Mouse (Mus musculus) CH12.LX (cell line): ENCODE measurements around the gene Tox4. TPM values are rescaled to one million over a fixed set of nuclear protein-coding genes. Genes with fewer than 3 reads are reported as not detected.

ENCODE experiments used
- DNase-seq: peaks from one replicate; pipeline ENCODE4 v3.0.0-alpha.2; 2013; ENCODE audit errors: extremely low read depth
- H3K27ac ChIP-seq: 2 replicates; pipeline ENCODE4 v1.5.1; 2012; ENCODE audit warnings: low read depth, mild to moderate bottlenecking, control low read depth, moderate library complexity; ENCODE audit not compliant: insufficient read depth
- H3K27me3 ChIP-seq: replicated peaks from 2 replicates; pipeline ENCODE3; 2012; ENCODE audit warnings: inconsistent platforms
- H3K36me3 ChIP-seq, 2 experiments: replicated peaks in 1 of 2; 2 replicates each; pipeline versions ENCODE3 to v1.6.1; 2012; ENCODE audit warnings: inconsistent platforms in 1 of 2, low read length in 1 of 2, mild to moderate bottlenecking in 1 of 2, mixed read lengths in 1 of 2, moderate library complexity in 1 of 2; ENCODE audit not compliant: control insufficient read depth in 1 of 2, insufficient read depth in 1 of 2
- H3K4me1 ChIP-seq, 2 experiments: 2 replicates each; pipeline ENCODE4 v1.6.1; 2012; ENCODE audit warnings: inconsistent platforms in 1 of 2, moderate library complexity in 1 of 2; ENCODE audit not compliant: insufficient read depth in 2 of 2, control insufficient read depth in 1 of 2
- H3K4me2 ChIP-seq: 2 replicates; pipeline ENCODE4 v1.6.1; 2012; ENCODE audit warnings: low read depth, mild to moderate bottlenecking, control low read depth; ENCODE audit not compliant: poor library complexity, insufficient read depth, severe bottlenecking
- H3K4me3 ChIP-seq, 3 experiments: fragments of 150-350 bp in 1 of 3; sonication (generic) in 1 of 3; replicated peaks in 1 of 3; 2 replicates each; pipeline versions ENCODE3 to v1.5.1; 2011 to 2012; ENCODE audit warnings: low read depth in 2 of 3, low read length in 2 of 3, mild to moderate bottlenecking in 2 of 3, moderate library complexity in 2 of 3, control low read depth in 1 of 3, improper control_type of control experiment in 1 of 3, inconsistent platforms in 1 of 3, mixed read lengths in 1 of 3; ENCODE audit not compliant: poor library complexity in 1 of 3
- H3K79me2 ChIP-seq: replicated peaks from 2 replicates; pipeline ENCODE4 v1.6.1; 2012; ENCODE audit warnings: mild to moderate bottlenecking, moderate library complexity; ENCODE audit not compliant: control insufficient read depth, poor library complexity, insufficient read depth, severe bottlenecking; ENCODE audit errors: extremely low read depth
- H3K9ac ChIP-seq: 2 replicates; pipeline ENCODE4 v1.6.1; 2012; ENCODE audit warnings: low read depth, mild to moderate bottlenecking, control low read depth, moderate library complexity; ENCODE audit not compliant: insufficient read depth
- H3K9me3 ChIP-seq: replicated peaks from 2 replicates; pipeline ENCODE3; 2012; ENCODE audit warnings: low read length, inconsistent platforms, mixed read lengths
- CHD2 ChIP-seq: IDR thresholded peaks from 2 replicates; pipeline ENCODE4 v1.6.1; 2011; ENCODE audit warnings: low read length, improper control_type of control experiment
- CTCF ChIP-seq, 2 experiments: IDR thresholded peaks in 1 of 2; conservative IDR thresholded peaks in 1 of 2; 2 replicates each; pipeline ENCODE4 v1.5.1; 2011 to 2012; ENCODE audit warnings: low read depth in 2 of 2, low read length in 2 of 2, improper control_type of control experiment in 1 of 2, inconsistent platforms in 1 of 2, mild to moderate bottlenecking in 1 of 2, moderate library complexity in 1 of 2
- E2F4 ChIP-seq: IDR thresholded peaks from 2 replicates; pipeline ENCODE4 v1.6.1; 2011; ENCODE audit warnings: low read depth, low read length, improper control_type of control experiment; ENCODE audit not compliant: insufficient replicate concordance
- ETS1 ChIP-seq: conservative IDR thresholded peaks from 2 replicates; pipeline ENCODE4 v1.6.1; 2012; ENCODE audit warnings: low read depth, mild to moderate bottlenecking, inconsistent platforms, low read length, improper control_type of control experiment, moderate library complexity
- HCFC1 ChIP-seq: IDR thresholded peaks from 2 replicates; pipeline ENCODE4 v1.6.1; 2012; ENCODE audit warnings: low read depth, mild to moderate bottlenecking, inconsistent platforms, low read length, improper control_type of control experiment
- IRF4 ChIP-seq: IDR thresholded peaks from 2 replicates; pipeline ENCODE4 v1.6.1; 2014; ENCODE audit warnings: low read depth, mild to moderate bottlenecking, inconsistent platforms, low read length, improper control_type of control experiment
- KAT2A ChIP-seq: IDR thresholded peaks from 2 replicates; pipeline ENCODE4 v1.6.1; 2012; ENCODE audit warnings: low read length, improper control_type of control experiment, inconsistent platforms; ENCODE audit not compliant: insufficient replicate concordance
- MAFK ChIP-seq: IDR thresholded peaks from 2 replicates; pipeline ENCODE4 v1.6.1; 2011; ENCODE audit warnings: low read length, improper control_type of control experiment; ENCODE audit not compliant: insufficient replicate concordance
- MAZ ChIP-seq: IDR thresholded peaks from 2 replicates; pipeline ENCODE4 v1.6.1; 2012; ENCODE audit warnings: low read depth, mild to moderate bottlenecking, inconsistent platforms, low read length, improper control_type of control experiment, moderate library complexity
- MYC ChIP-seq: IDR thresholded peaks from 2 replicates; pipeline ENCODE4 v1.6.1; 2011; ENCODE audit warnings: low read depth, mild to moderate bottlenecking, improper control_type of control experiment, low read length
- POLR2A ChIP-seq: IDR thresholded peaks from 2 replicates; pipeline ENCODE4 v1.6.1; 2011; ENCODE audit warnings: low read depth, mild to moderate bottlenecking, improper control_type of control experiment, low read length
- RAD21 ChIP-seq: IDR thresholded peaks from 2 replicates; pipeline ENCODE4 v1.6.1; 2011; ENCODE audit warnings: low read depth, mild to moderate bottlenecking, low read length, improper control_type of control experiment, moderate library complexity
- RCOR1 ChIP-seq: conservative IDR thresholded peaks from 2 replicates; pipeline ENCODE4 v1.6.1; 2012; ENCODE audit warnings: low read depth, mild to moderate bottlenecking, inconsistent platforms, low read length, improper control_type of control experiment
- SMC3 ChIP-seq: IDR thresholded peaks from 2 replicates; pipeline ENCODE4 v1.6.1; 2011; ENCODE audit warnings: low read depth, low read length, improper control_type of control experiment
- ZC3H11A ChIP-seq: IDR thresholded peaks from 2 replicates; pipeline ENCODE4 v1.6.1; 2012; ENCODE audit warnings: low read depth, mild to moderate bottlenecking, inconsistent platforms, low read length, improper control_type of control experiment
- ZMIZ1 ChIP-seq: IDR thresholded peaks from 2 replicates; pipeline ENCODE4 v1.6.1; 2012; ENCODE audit warnings: low read depth, mild to moderate bottlenecking, inconsistent platforms, low read length, improper control_type of control experiment
- ZNF384 ChIP-seq: IDR thresholded peaks from 2 replicates; pipeline ENCODE4 v1.6.1; 2012; ENCODE audit warnings: low read depth, low read length, improper control_type of control experiment, inconsistent platforms
- dilution Hi-C: fragments of 300-500 bp; cut with MboI; formaldehyde crosslinking; loops from 2 replicates; pipeline ENCODE4 v1.14.3; 2020; ENCODE audit warnings: low sequenced_read_pairs; ENCODE audit not compliant: extremely low pct_unique_long_range_greater_than_20kb, extremely low pct_ligation_motif_present
- in situ Hi-C: fragments of 300-500 bp; cut with MboI; formaldehyde crosslinking; loops from 3 replicates; pipeline ENCODE4 v1.14.3; 2019; ENCODE audit warnings: low sequenced_read_pairs, low pct_ligation_motif_present, low pct_unique_long_range_greater_than_20kb, mixed read lengths
- polyA plus RNA-seq: library from polyadenylated mRNA; unstranded; fragments of >175 nt; gene quantifications from 2 replicates; pipeline ENCODE4 v1.2.1, GENCODE M21; 2012; ENCODE audit warnings: low read depth; ENCODE audit not compliant: insufficient read length
- total RNA-seq, 2 experiments: library from RNA; depleted of rRNA; stranded (reverse); fragments of 300-350 nt in 1 of 2; fragments of >200 nt in 1 of 2; gene quantifications; 2 replicates each; pipeline ENCODE4 v1.2.3; 2012 to 2014

Gene Tox4
- total and polyA plus RNA-seq, 3 experiments = 43.5 to 56.3 (median 45.7) TPM

DNA sequence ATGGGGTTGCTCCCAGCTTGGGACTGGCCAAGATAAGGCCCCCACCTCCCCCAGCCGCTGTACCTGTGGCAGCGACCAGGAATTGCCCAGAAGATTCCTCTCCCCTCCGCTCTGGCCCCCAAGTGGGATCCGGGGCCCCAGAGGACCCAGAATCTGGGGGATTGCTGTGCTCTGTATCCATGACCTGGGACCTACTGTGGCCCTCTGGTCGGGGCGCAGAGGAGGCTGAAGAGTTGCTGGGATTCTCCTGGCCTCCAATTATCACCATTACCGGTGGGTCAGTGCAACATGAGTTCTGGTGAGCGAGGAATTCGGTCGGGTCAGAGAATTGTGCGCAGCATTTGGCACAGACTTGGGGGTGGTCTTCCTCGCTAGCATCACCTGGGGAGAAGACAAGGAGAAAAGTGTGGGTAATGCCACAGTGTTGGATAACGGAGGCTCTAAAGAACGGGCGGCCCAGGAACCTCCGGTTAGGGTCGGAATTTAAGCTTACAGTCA, 36.4 kb downstream of the Tox4 start:
- TF ChIP-seq ETS1 = no peak
- no peak for TF ChIP-seq CHD2
- TF ChIP-seq MAZ = no peak
- no peak for TF ChIP-seq KAT2A
- TF ChIP-seq ZMIZ1 = no peak
- TF ChIP-seq E2F4 = no peak
- TF ChIP-seq RAD21 = no peak
- no peak for TF ChIP-seq CTCF (conservative IDR thresholded peaks at IDR 0.05 in 1 of 2, IDR thresholded peaks at IDR 0.05 in 1 of 2; ENCODE audit: low read depth in 2 of 2, low read length in 2 of 2)
- no peak for TF ChIP-seq MAFK
- no peak for TF ChIP-seq RCOR1
- TF ChIP-seq IRF4 = no peak
- no peak for TF ChIP-seq ZC3H11A
- no peak for TF ChIP-seq ZNF384
- no peak for TF ChIP-seq HCFC1
- TF ChIP-seq MYC = no peak
- H3K27ac ChIP-seq = no peak overlapping the region
- dilution Hi-C loops (no loop called here), in situ Hi-C loops (no loop called here)
- peaks cover 2 to 6% of the 10 kb centered on the region in 2 experiments; a peak in 2 of 4 replicates for H3K4me1 ChIP-seq
- H3K4me3 ChIP-seq = no peak overlapping the region
- 0 out of 2 replicates have a peak overlapping the region, but pooled peaks have one; percentile 7 for H3K4me2 ChIP-seq
- H3K79me2 ChIP-seq = no peaks in the 10 kb centered on the region
- peaks cover 0 to 3% of the 10 kb centered on the region in 2 experiments for H3K36me3 ChIP-seq
- 0 out of 2 replicates have a peak overlapping the region, but pooled peaks have one; percentile 18 for H3K9ac ChIP-seq
- peaks cover 2% of the 10 kb centered on the region for H3K9me3 ChIP-seq
- no peaks in the 10 kb centered on the region for H3K27me3 ChIP-seq
- no peak for DNase-seq

- in situ Hi-C loops = no loop called here
- TF ChIP-seq POLR2A = peak; percentile 25; the same call in 1 of the 2 replicates
- peak; percentile 77 for TF ChIP-seq CHD2
- TF ChIP-seq SMC3 = no peak
- TF ChIP-seq, all 38 proteins: peak for 2
- H3K4me3 ChIP-seq = peak overlapping the region; percentile 3 to 52 (median 20)
- no peaks in the 10 kb centered on the region for H3K36me3 ChIP-seq
- DNase-seq = no peak
- peak overlapping the region; percentile 18; the same call in 1 of the 2 replicates for H3K9ac ChIP-seq
- H3K79me2 ChIP-seq = no peaks in the 10 kb centered on the region
- no peak overlapping the region for H3K27ac ChIP-seq
- H3K9me3 ChIP-seq = peaks cover 2% of the 10 kb centered on the region
- H3K27me3 ChIP-seq = no peaks in the 10 kb centered on the region
- peak overlapping the region; percentile 7 for H3K4me2 ChIP-seq
- peaks cover 2 to 6% of the 10 kb centered on the region in 2 experiments; a peak in 2 of 4 replicates for H3K4me1 ChIP-seq
- dilution Hi-C loops = no loop called here
Observed at GRCm38 (mm10) chr14:52315792-52316440, 37.0 kb downstream of the Tox4 start.
